Mouse (Mus musculus) layer of hippocampus, adult 2 months (tissue): ENCODE results near the gene Plekhb2. TPM values are rescaled to one million over a fixed set of nuclear protein-coding genes. Genes with fewer than 3 reads are reported as not detected.

Experiments used
- DNase-seq, 2 experiments: peaks; one replicate each; pipeline ENCODE4 v3.0.0; 2022; ENCODE audit warnings: low spot score in 2 of 2
- H3K27ac ChIP-seq: fragments of 200-600 bp; 2 replicates; pipeline ENCODE4 v1.8.1; 2022
- H3K4me3 ChIP-seq: fragments of 200-600 bp; 2 replicates; pipeline ENCODE4 v1.8.1; 2022; ENCODE audit warnings: mild to moderate bottlenecking
- CTCF ChIP-seq: fragments of 200-600 bp; conservative IDR thresholded peaks from 2 replicates; pipeline ENCODE4 v1.8.1; 2022; ENCODE audit warnings: antibody characterized with exemption, mild to moderate bottlenecking, moderate library complexity
- total RNA-seq, 2 experiments: library from RNA; stranded (reverse); gene quantifications; 2 replicates each; pipeline ENCODE4 v1.2.3; 2021

The Plekhb2 gene
- total RNA-seq, 2 experiments from 2014 or later, result 189 to 208 TPM

- no peak overlapping the region for H3K27ac ChIP-seq
- DNase-seq, result no peak
- TF ChIP-seq CTCF, result no peak
- no peak overlapping the region for H3K4me3 ChIP-seq
Observed at GRCm38 (mm10) chr1:34862877-34863276, 13.1 kb downstream of the Plekhb2 start.

DNA sequence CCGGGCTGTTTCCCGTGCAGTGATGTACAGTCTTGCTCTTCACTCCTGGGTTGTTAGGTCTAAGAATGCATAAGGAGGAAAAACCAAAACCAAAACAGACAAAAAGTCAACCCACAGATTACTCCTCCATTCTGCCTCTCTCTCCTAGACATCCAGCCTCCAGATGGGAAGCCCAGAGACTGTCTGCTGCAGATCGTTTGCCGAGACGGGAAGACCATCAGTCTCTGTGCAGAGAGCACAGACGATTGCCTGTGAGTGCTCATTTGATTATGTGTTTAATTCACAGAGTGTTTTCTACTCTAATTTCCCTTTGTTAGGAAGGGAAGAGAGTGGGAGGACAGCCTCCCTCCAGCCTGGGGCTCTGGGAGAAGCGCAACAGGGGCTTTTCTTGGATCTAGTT lies 13.5 kb downstream of the Plekhb2 start:
- peak in 1 of 2 experiments; percentile 58 for DNase-seq
- no peak overlapping the region for H3K4me3 ChIP-seq
- H3K27ac ChIP-seq, result no peak overlapping the region
- no peak for TF ChIP-seq CTCF

- TF ChIP-seq CTCF, result no peak
Observed at GRCm38 (mm10) chr1:34864243-34864642, 14.5 kb downstream of the Plekhb2 start.

GRCm38 (mm10) chr1:34865866-34866265 lies 16.1 kb downstream of the Plekhb2 start:
- Histone ChIP-seq H3K27ac (no peak overlapping the region), H3K4me3 (no peak overlapping the region)
- DNase-seq, result no peak
- no peak for TF ChIP-seq CTCF

More at GRCm38 (mm10) chr1:34864243-34864642, 14.5 kb downstream of the Plekhb2 start:
- Histone ChIP-seq H3K4me3 (no peak overlapping the region), H3K27ac (no peak overlapping the region)
- DNase-seq, result no peak

DNA sequence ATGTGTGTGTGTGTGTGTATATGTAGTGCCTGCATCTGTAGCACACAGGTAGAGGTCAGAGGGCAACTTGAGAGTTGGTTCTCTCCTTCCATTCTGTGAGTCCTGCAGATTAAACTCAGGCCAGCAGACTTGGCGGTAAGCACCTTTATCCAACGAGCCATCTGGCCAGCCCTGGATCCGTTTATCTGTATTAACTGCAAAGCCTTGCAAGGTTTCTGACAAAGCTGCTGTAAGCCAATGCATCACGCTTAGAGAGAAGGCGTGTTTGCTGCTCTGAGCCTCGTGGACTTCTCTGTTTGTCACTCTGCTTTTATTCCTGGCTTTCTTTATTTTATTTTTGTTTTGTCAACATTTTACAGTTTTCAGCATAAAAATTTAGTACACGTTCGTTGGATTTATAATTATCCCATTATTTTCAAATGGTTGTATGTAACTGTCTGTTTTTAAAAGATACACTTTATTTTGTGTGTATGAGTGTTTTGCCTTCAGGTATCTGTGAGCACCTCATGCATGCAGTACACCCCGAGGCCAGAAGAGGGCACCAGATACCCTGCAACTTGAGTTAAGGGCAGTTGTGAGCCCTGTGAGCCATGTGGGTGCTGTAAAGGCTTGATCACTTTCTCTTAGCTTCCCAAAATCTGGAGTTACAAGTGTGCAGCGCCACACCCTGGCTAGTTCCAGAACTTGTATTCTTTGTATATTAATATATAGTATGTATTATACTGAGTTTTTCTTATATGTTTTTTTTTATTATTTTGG lies 17.2 kb downstream of the Plekhb2 start:
- peak; percentile 75 to 90 for DNase-seq
- Histone ChIP-seq H3K27ac (no peak overlapping the region), H3K4me3 (no peak overlapping the region)
- peak; percentile 97 for TF ChIP-seq CTCF

DNA sequence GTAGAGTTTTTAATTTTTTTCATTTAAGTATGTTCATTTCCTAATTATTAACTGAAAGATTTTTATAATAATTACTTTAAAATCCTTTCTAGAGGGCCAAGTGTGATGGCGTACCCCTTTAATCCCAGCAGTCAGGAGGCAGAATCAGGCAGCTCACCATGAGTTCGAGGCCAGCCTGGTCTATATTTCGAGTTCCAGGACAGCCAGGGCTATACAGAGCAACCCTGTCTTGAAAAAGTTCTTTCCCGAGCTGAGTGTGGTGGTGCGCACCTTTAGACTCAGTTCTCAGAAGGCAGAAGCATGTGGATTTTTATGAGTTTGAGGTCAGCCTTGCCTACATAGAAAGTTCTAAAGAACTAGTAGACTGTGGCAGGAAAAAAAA lies 17.8 kb downstream of the Plekhb2 start:
- TF ChIP-seq CTCF, result no peak; the same call in 1 of the 2 replicates
- no peak for DNase-seq
- no peak overlapping the region for H3K4me3 ChIP-seq
- H3K27ac ChIP-seq, result no peak overlapping the region

DNA sequence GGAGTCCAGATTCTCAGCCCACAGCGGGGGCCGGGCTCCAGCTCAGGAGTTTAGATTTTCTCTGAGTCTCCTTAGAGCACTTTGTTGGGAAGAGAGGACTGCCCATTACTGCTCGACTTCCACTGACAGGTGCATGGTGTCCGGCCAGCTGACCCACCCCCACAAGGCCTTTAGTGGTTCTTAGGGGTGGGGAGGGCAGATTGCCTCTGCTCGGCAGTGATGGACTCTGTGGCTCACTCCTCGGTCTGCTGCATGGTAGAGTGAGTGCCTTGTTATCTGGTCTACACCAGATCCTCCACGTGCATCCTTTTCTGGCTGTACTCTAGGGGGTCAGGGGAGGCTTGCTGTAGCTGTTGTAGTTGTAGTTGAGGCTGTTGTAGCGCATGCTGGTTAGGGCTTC lies 18.6 kb downstream of the Plekhb2 start:
- no peak for TF ChIP-seq CTCF
- DNase-seq, result no peak
- H3K4me3 ChIP-seq, result no peak overlapping the region
- no peak overlapping the region for H3K27ac ChIP-seq

- H3K27ac ChIP-seq, result no peak overlapping the region
- DNase-seq, result no peak
- no peak for TF ChIP-seq CTCF
- H3K4me3 ChIP-seq, result no peak overlapping the region
Observed at GRCm38 (mm10) chr1:34869231-34869630, 19.5 kb downstream of the Plekhb2 start.

DNA sequence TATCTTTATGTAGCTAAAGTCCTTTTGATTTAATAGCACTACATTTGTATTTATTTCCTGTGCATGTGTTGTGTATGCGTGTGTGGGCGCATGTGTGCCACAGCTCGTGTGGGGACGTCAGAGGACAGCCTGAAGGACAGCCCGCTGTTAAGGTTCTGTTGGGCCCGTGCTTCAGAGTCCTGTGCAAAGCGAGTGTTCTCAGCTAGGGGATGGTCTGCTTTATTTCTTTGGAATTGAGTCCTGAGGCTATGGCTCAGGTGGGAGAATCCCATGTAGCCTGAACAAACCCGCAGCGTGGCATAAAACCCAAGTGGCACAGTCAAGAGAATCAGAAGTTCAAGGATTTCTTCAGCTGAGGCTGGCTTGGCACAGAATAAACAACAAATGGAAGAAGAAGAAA lies 21.4 kb downstream of the Plekhb2 start:
- DNase-seq, result no peak
- Histone ChIP-seq H3K4me3 (no peak overlapping the region), H3K27ac (no peak overlapping the region)
- TF ChIP-seq CTCF, result no peak

DNA sequence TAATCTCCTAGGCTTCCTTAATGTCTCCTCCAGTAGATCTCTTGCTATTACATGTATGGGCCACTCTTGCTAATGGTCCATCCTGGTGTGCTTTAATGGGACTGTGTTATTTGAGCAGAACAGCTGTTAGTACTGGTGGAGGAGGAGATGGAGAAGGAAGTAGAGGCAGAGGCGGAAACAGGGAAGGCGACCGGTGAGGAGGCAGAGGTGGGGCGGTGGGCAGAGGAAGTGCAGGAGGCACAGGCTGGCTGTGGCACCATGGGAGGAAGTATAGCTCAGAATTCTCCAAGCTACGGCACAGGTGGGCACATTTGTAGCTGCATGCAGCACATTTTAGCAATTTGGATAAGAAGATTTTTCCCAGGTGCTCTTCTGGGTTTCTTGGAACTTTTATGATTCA lies 23.8 kb downstream of the Plekhb2 start:
- no peak overlapping the region for H3K4me3 ChIP-seq
- TF ChIP-seq CTCF, result no peak
- DNase-seq, result no peak
- H3K27ac ChIP-seq, result no peak overlapping the region

GRCm38 (mm10) chr1:34879611-34880010 lies 29.8 kb downstream of the Plekhb2 start:
- TF ChIP-seq CTCF, result no peak
- Histone ChIP-seq H3K27ac (no peak overlapping the region), H3K4me3 (no peak overlapping the region)
- DNase-seq, result no peak

- no peak overlapping the region for H3K4me3 ChIP-seq
- H3K27ac ChIP-seq, result no peak overlapping the region
- no peak for TF ChIP-seq CTCF
- no peak for DNase-seq
Observed at GRCm38 (mm10) chr1:34883776-34884175, 34.0 kb downstream of the Plekhb2 start.

GRCm38 (mm10) chr1:34891559-34892289 lies 41.9 kb downstream of the Plekhb2 start:
- H3K27ac ChIP-seq, result no peak overlapping the region
- DNase-seq, result peak; percentile 61 to 67
- TF ChIP-seq CTCF, result peak; percentile 96
- no peak overlapping the region for H3K4me3 ChIP-seq

GRCm38 (mm10) chr1:34892466-34892865 lies 42.7 kb downstream of the Plekhb2 start:
- Histone ChIP-seq H3K4me3 (no peak overlapping the region), H3K27ac (no peak overlapping the region)
- no peak for DNase-seq
- TF ChIP-seq CTCF, result no peak
